Comparison of ENCODE assay signal across 9 mouse cellular contexts in the genomic region with DNA sequence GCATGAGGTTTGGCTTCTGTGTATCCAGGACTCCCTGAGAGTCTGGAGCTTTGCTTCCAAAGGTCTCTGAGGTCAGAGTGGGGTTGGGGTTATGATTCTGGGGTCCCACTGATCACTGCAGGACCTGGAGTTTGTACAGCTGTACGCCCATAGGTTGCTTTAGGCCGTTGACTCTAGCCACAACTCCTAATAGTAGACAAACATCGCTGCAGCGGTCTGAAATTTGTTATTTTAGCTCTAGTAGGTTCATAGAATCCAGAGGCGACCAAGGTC.
A peak's percentile ranks its signal among the peaks of the same experiment; 100 is the strongest.
DNase-seq lines count a peak whose midpoint lies in the region; ATAC-seq and TF ChIP-seq lines count a peak whose summit lies in the region.
"Had no signal": no experiment of that assay in that cellular context is flagged by ENCODE, and none has a peak within 500 bp of the region (broad histone marks: within the 10 kb centered on the region; RNA-seq: fewer than 3 reads in every experiment).

No protein-coding gene starts in this region.

- ATAC-seq in forebrain, embryonic 11.5 days (replicated peaks; ENCODE audit: low FRiP score): peak; percentile 13; the same call in 1 of the 2 replicates
- no peak; the same call in 1 of the 2 replicates for ATAC-seq in forebrain, embryonic 15.5 days (replicated peaks)
- ATAC-seq in hindbrain, embryonic 13.5 days (ENCODE audit: low FRiP score): peak; percentile 14; the same call in 1 of the 2 replicates
- ATAC-seq in liver, embryonic 16.5 days (ENCODE audit: low read depth): no peak

- no peak for TF ChIP-seq CTCF in liver, adult 2 months (IDR thresholded peaks at IDR 0.05; ENCODE audit: low read depth, low read length)

- no peaks in the 10 kb centered on the region for H3K36me3 ChIP-seq in forebrain, embryonic 11.5 days (ENCODE audit: control insufficient read depth, insufficient read depth, low read length)
- H3K36me3 ChIP-seq in forebrain, embryonic 15.5 days: no peaks in the 10 kb centered on the region
- H3K36me3 ChIP-seq in liver, adult 2 months (ENCODE audit: control insufficient read depth, insufficient read depth, low read length): no peaks in the 10 kb centered on the region
- H3K36me3 ChIP-seq in hindbrain, embryonic 13.5 days: no peaks in the 10 kb centered on the region
- no peaks in the 10 kb centered on the region for H3K36me3 ChIP-seq in liver, embryonic 16.5 days (ENCODE audit: control insufficient read depth, insufficient read depth)

- H3K4me3 ChIP-seq in forebrain, embryonic 11.5 days (ENCODE audit: low read depth, low read length): no peak overlapping the region
- no peak overlapping the region for H3K4me3 ChIP-seq in forebrain, embryonic 15.5 days
- H3K4me3 ChIP-seq in liver, adult 2 months (ENCODE audit: insufficient read depth, low read depth, low read length): peak overlapping the region; percentile 27; the same call in 1 of the 2 replicates
- no peak overlapping the region for H3K4me3 ChIP-seq in hindbrain, embryonic 13.5 days
- peak overlapping the region; percentile 33 for H3K4me3 ChIP-seq in liver, embryonic 16.5 days (ENCODE audit: low read depth, low read length)
- H3K4me3 ChIP-seq: erythroblast, embryonic 14.5 days had no signal

- H3K9me3 ChIP-seq in forebrain, embryonic 11.5 days (ENCODE audit: control insufficient read depth, low read length): no peaks in the 10 kb centered on the region
- H3K9me3 ChIP-seq in forebrain, embryonic 15.5 days: no peaks in the 10 kb centered on the region
- H3K9me3 ChIP-seq in hindbrain, embryonic 13.5 days: no peaks in the 10 kb centered on the region
- H3K9me3 ChIP-seq in liver, embryonic 16.5 days (replicated peaks; ENCODE audit: control insufficient read depth, low read length): no peaks in the 10 kb centered on the region

- no peak overlapping the region for H3K27ac ChIP-seq in forebrain, embryonic 11.5 days (ENCODE audit: low read depth, low read length)
- no peak overlapping the region for H3K27ac ChIP-seq in forebrain, embryonic 15.5 days (replicated peaks)
- H3K27ac ChIP-seq in liver, adult 2 months (replicated peaks; ENCODE audit: insufficient read depth, low read depth, low read length): peak overlapping the region; percentile 83
- H3K27ac ChIP-seq in hindbrain, embryonic 13.5 days: no peak overlapping the region
- H3K27ac ChIP-seq in liver, embryonic 16.5 days (ENCODE audit: low read length): peak overlapping the region; percentile 48

- no peak overlapping the region for H3K9ac ChIP-seq in forebrain, embryonic 11.5 days (ENCODE audit: low read length)
- H3K9ac ChIP-seq in forebrain, embryonic 15.5 days (replicated peaks): no peak overlapping the region
- H3K9ac ChIP-seq in liver, adult 2 months (ENCODE audit: low read depth, low read length): peak overlapping the region; percentile 68
- H3K9ac ChIP-seq in hindbrain, embryonic 13.5 days: no peak overlapping the region
- H3K9ac ChIP-seq in liver, embryonic 16.5 days (ENCODE audit: low read depth, low read length): peak overlapping the region; percentile 36

- no peaks in the 10 kb centered on the region for H3K4me1 ChIP-seq in forebrain, embryonic 11.5 days (replicated peaks; ENCODE audit: control insufficient read depth, insufficient read depth, low read length)
- H3K4me1 ChIP-seq in forebrain, embryonic 15.5 days: no peaks in the 10 kb centered on the region
- H3K4me1 ChIP-seq in liver, adult 2 months (ENCODE audit: control insufficient read depth, insufficient read depth, low read length): peaks cover 7% of the 10 kb centered on the region
- H3K4me1 ChIP-seq in hindbrain, embryonic 13.5 days (replicated peaks): peaks cover 9% of the 10 kb centered on the region; the same call in 1 of the 2 replicates
- peaks cover 28% of the 10 kb centered on the region for H3K4me1 ChIP-seq in liver, embryonic 16.5 days (ENCODE audit: control insufficient read depth, low read depth, low read length)

- no peak overlapping the region for H3K4me2 ChIP-seq in forebrain, embryonic 11.5 days (ENCODE audit: low read depth, low read length, severe bottlenecking)
- no peak overlapping the region for H3K4me2 ChIP-seq in forebrain, embryonic 15.5 days (replicated peaks)
- H3K4me2 ChIP-seq in hindbrain, embryonic 13.5 days: no peak overlapping the region
- peak overlapping the region; percentile 52 for H3K4me2 ChIP-seq in liver, embryonic 16.5 days (ENCODE audit: low read depth, low read length)

- TF ChIP-seq POLR2A in liver, adult 2 months (IDR thresholded peaks at IDR 0.05; ENCODE audit: extremely low read depth, insufficient read depth, low read length): no peak

- no peak for DNase-seq in forebrain, embryonic 11.5 days (ENCODE audit: low spot score)
- DNase-seq in liver, adult 2 months (ENCODE audit: extremely low read depth, low read depth, low spot score): no peak
- DNase-seq in liver: no peak
- DNase-seq in layer of hippocampus, adult 18-20 months (ENCODE audit: low spot score in 2 of 2): no peak
- no peak for DNase-seq in ovary, adult 18-20 months (ENCODE audit: low spot score)

- H3K27me3 ChIP-seq in forebrain, embryonic 11.5 days (ENCODE audit: control insufficient read depth, insufficient read depth, low read length): no peaks in the 10 kb centered on the region
- no peaks in the 10 kb centered on the region for H3K27me3 ChIP-seq in forebrain, embryonic 15.5 days
- no peaks in the 10 kb centered on the region for H3K27me3 ChIP-seq in liver, adult 2 months (ENCODE audit: control insufficient read depth, insufficient read depth, low read length)
- no peaks in the 10 kb centered on the region for H3K27me3 ChIP-seq in hindbrain, embryonic 13.5 days
- no peaks in the 10 kb centered on the region for H3K27me3 ChIP-seq in liver, embryonic 16.5 days (ENCODE audit: control insufficient read depth, insufficient read depth, low read depth, low read length)

- 82% methylated on average over 5 of the region's 5 CpGs for WGBS in forebrain, embryonic 11.5 days
- WGBS in forebrain, embryonic 15.5 days: 89% methylated on average over 5 of the region's 5 CpGs
- WGBS in liver, adult 2 months: 23% methylated on average over 5 of the region's 5 CpGs
- 88% methylated on average over 5 of the region's 5 CpGs for WGBS in hindbrain, embryonic 13.5 days
- 74% methylated on average over 5 of the region's 5 CpGs for WGBS in liver, embryonic 16.5 days (ENCODE audit: insufficient replicate concordance)

- no peaks in the 10 kb centered on the region for H3K79me2 ChIP-seq in liver, adult 2 months (ENCODE audit: control insufficient read depth, insufficient read depth, low read length)

Comparison
In these comparisons a context has a peak if more than half of its experiments do, and no peak if none do; other contexts are left out.
1. ATAC-seq: peak in forebrain, embryonic 11.5 days (single experiment) and hindbrain, embryonic 13.5 days (single experiment); none in forebrain, embryonic 15.5 days (single experiment) and liver, embryonic 16.5 days (single experiment).
2. H3K27ac ChIP-seq: peak in liver, adult 2 months (single experiment) and liver, embryonic 16.5 days (single experiment); none in forebrain, embryonic 11.5 days (single experiment), forebrain, embryonic 15.5 days (single experiment) and hindbrain, embryonic 13.5 days (single experiment).
3. H3K4me3 ChIP-seq: peak in liver, adult 2 months (single experiment) and liver, embryonic 16.5 days (single experiment); none in forebrain, embryonic 11.5 days (single experiment), forebrain, embryonic 15.5 days (single experiment) and hindbrain, embryonic 13.5 days (single experiment).
4. H3K9ac ChIP-seq: peak in liver, adult 2 months (single experiment) and liver, embryonic 16.5 days (single experiment); none in forebrain, embryonic 11.5 days (single experiment), forebrain, embryonic 15.5 days (single experiment) and hindbrain, embryonic 13.5 days (single experiment).